Mouse (Mus musculus) lung, postnatal 10 days (tissue): ENCODE data around the gene Nfkbid.

ENCODE experiments used
- DNase-seq: peaks from one replicate; pipeline ENCODE4 v3.0.0; 2021

Gene Nfkbid

GRCm38 (mm10) chr7:30430191-30430590 is 8.7 kb downstream of the Nfkbid start:
- no peak for DNase-seq

DNA sequence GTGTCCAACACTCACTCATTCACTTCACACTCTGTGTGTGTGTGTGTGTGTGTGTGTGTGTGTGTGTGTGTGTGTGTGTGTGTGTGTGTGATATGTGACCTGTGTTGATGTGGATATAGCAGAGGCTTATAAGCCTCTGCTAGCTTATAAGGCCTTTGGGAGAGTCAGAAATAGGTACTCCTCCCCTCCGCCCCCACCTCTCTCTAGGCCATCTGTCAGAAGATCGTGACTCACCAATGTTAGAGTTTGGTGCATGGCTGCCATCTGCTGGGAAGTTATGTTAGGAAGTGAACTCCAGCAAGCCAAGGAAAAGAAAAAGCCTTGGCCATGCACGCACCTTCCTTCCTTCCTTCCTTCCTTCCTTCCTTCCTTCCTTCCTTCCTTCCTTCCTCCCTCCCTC is 10.3 kb downstream of the Nfkbid start:
- peak; percentile 74 for DNase-seq

DNA sequence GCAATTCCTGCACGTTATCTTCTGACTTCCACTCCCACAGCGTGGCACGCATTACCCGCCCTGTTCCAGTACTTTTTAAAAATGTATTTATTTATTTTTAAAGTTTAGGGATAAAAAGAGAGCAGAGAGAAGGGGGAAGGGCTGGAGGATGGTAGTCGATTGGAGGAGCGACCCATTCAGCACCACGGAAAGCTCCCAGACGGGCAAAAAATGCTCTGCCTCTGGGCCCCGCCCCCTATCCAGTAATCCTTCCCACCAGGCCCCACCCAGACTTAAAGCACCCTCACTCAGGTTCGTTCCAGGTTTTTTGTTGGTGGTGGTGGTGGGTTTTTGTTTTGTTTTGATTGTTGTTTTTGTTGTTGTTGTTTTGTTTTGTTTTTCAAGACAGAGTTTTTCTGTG is 12.7 kb downstream of the Nfkbid start:
- peak; percentile 80 for DNase-seq

DNA sequence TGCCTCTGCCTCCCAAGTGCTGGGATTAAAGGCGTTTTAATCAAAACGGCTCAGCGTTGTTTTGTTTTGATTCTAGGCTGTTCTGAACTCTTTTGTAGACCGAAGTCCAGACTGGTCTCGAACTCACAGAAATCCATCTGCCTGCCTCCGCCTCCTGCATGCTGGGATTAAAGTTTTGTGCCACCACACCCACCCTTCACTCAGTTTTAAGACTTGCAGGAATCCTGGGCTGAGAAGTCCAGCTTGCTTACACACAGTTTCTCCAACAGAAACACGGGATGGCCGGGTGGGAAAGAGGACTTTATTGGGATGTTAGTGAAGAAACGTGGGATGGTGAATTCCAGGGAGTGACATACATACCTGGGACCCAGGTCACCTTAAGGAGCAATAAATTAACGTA is 13.2 kb downstream of the Nfkbid start:
- no peak for DNase-seq

- DNase-seq, result no peak
These were observed 13.6 kb downstream of the Nfkbid start for GRCm38 (mm10) chr7:30435156-30435555.

DNA sequence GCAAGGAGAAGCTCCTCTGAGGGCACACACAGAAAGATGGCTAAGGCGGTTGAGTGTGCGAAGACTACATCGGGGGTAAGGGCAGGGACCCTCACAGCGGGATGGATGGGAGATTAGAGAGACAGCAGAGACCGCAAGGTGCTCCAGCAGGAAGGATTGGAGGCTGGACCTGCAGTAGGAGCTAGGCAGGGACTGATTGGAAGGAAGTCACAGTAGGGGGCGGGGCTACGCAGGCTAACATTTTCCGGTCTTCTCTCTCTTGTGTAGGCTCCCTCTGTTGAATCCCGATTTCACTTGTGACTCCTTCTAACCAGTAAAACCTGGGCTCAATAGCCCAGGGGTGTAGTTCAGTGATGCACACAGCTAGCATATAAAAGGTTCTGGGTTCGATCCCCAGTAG is 15.3 kb downstream of the Nfkbid start:
- no peak for DNase-seq

DNA sequence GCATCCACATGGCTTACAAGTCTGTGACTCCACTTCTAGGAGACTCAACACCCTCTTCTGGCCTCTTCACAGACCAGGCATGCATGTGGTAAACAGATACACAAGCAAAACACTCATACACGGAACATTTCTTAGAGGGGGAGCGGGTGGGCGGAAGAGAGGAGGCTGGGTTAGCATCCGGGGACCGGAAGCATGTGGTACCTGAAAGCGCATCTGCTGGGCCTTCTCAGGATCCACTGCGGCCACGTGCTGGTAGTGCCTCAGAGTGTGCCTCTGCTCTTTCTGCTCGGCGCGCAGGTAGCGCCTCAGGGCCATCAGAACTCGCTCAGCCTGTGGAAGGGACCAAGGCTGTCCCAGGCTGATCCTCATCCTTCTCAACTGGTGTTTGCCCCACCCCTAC is 18.2 kb downstream of the Nfkbid start:
- no peak for DNase-seq

GRCm38 (mm10) chr7:30440697-30441096 is 19.2 kb downstream of the Nfkbid start:
- peak; percentile 57 for DNase-seq

- DNase-seq, result no peak
These were observed 22.2 kb downstream of the Nfkbid start for GRCm38 (mm10) chr7:30443696-30444095.

DNA sequence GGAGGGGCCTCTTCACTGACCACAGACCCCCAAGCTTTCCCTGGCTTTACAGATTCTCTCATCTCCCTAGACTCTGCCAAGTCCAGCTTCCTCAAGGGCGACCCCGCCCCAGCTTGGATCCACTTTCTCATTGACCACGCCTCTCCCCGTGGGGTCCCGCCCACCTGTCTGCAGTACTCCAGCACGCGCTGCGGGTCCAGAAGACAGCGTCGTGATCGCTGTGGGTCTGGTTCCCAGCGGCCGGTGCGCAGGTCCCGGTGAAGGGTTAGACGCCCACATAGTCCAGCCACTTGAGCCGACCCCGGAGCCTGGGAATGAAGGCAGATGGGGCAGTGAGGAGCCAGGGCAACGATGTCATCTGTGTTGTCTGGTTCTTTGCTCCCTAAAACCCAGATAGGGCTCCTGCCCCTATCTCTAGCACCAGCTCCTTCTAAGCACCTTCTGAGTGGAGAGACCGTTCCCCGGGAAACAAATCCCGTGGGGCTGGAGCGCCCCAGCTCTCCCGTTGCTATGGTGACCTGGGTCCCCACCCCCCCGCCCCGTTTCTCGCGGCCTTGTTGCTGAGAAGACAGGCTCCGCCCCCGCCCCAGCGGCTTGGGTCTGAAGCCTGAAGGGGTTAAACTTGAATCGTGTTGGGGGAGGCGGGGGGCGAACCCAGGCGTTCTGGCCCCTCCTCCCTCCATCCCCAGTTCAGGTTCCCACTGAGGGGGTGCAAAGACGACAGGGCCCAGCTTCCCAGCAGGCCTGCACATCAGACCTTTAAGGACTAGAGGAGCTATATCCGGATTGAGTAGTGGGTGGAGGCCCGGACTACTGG is 22.8 kb downstream of the Nfkbid start:
- peak; percentile 54 for DNase-seq

GRCm38 (mm10) chr7:30444971-30445751 is 23.6 kb downstream of the Nfkbid start, which contains the start of gene Aplp1:
Gene Aplp1 (minus strand): TSS chr7:30445535.
- peak; percentile 68 for DNase-seq

- no peak for DNase-seq
These were observed 28.7 kb downstream of the Nfkbid start for GRCm38 (mm10) chr7:30450241-30450640.

GRCm38 (mm10) chr7:30453327-30453726 is 31.8 kb downstream of the Nfkbid start:
- DNase-seq, result no peak

GRCm38 (mm10) chr7:30453766-30454165 is 32.2 kb downstream of the Nfkbid start:
- DNase-seq, result peak; percentile 45

DNA sequence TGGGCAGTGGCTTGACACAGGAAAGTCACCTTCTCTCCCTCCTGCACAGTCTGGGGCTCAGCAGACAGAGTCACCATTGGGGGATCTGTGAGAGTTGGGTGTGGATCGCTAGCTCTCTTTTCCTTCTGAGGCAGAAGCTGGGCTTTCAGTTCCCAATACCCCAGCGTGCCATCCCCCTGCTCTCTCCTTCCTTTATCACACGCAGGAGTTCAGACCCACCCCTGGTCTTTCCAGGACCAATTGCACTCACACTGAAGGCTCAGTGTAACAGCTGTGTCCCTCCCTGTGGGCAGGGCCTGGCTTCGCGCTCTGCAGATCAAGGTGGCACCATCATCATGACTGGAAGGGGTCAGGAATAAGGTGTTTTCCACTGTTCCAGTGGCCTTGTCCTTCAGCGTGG is 32.7 kb downstream of the Nfkbid start:
- no peak for DNase-seq

DNA sequence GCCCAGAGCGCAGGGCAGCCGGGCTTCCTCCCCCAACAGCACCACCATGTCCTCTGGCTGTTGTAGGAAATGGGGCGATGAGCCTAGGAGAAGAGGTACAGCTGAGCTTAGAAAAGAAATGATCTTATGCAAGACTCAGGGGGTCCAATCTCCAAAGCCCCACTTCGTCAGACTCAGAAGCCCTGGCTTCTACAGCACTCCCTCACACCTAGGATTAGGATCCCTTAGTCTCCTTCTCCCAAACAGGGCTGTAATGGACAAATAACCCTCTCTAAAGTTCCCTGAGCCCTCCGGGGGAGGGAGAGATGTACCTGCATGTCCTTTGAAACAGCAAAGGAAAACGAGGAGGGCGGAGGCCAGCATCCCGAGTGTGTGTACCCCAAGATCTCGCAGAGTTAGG is 35.0 kb downstream of the Nfkbid start:
- no peak for DNase-seq

DNA sequence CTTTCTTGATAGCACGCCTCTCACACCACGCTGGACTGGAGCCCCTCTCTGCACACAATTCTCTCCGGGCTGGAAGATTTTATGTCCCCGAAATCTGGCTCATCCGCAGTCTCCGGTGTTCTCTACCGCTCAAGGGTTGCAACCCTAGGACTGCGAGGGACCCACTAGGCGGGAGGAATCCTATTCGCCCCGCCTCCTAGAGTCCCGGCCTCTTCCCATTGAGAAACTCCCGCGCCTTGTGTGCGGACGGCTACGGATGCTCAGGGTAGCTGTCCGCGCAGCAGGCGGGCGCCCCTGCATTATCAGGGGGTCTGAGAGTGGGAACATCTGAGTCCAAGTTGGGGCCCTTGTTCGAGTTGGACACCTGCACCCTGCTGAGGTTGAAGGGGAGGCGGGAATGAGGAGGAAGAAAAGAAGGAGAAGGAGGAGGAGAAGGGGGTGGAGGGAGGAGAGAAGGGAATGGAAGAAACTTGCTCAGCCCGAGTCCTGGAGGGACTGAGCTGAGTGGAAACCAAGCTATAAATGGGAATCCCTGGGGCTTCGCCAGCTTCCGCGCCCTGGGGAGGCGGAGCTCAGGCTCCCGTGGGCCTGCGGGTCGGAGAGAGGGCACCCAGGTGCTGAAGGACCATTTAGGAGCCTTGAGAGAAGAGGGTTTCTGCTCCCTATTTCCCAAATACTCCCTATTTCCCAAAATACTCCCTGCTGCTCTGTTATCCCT is 35.5 kb downstream of the Nfkbid start:
- DNase-seq, result no peak

- DNase-seq, result no peak
These were observed 36.2 kb downstream of the Nfkbid start, which contains the start of the genes Kirrel2 and Nphs1 for GRCm38 (mm10) chr7:30457629-30458330. Gene Kirrel2 (minus strand): TSS chr7:30457690. Gene Nphs1 (plus strand): TSS chr7:30458315.

- no peak for DNase-seq
These were observed 38.0 kb downstream of the Nfkbid start for GRCm38 (mm10) chr7:30459484-30459883.

DNA sequence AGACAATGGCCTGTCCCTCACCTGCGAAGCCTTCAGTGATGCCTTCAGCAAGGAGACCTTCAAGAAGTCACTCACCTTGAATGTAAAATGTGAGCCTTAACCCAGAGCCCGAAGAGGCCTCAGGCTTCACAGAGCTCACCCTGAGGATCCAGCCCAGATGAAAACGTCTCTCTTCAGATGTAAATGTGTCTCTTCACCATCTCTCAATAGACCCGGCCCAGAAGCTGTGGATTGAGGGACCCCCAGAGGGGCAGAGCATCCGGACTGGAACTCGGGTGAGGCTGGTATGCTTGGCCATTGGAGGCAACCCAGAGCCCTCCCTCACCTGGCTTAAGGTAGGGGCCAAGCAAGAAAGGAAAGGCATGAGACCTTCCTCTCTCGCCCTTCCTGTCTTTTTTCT is 42.0 kb downstream of the Nfkbid start:
- no peak for DNase-seq

DNA sequence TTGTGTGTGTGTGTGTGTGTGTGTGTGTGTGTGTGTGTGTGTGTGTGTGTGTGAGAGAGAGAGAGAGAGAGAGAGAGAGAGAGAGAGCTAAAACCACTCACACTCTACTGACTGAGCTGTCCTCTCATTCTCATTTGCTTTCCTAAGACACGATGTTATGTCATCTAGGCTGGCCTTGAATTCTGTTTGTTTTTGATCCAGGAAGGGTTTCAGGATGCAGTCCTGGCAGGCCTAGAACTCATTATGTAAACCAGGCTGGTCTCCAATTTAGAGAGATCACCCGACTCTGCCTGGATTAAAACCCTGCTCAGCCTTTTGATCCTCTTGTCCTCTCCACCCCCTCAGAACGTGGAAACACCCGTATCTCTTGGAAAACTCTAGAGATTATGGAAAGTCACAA is 42.5 kb downstream of the Nfkbid start:
- DNase-seq, result no peak

GRCm38 (mm10) chr7:30464816-30465300 is 43.3 kb downstream of the Nfkbid start:
- no peak for DNase-seq

GRCm38 (mm10) chr7:30472411-30472810 is 50.9 kb downstream of the Nfkbid start:
- DNase-seq, result peak; percentile 48
